Mouse (Mus musculus) cerebellum, adult 2 months (tissue): ENCODE measurements at regions not wholly inside any gene's neighbourhood (a gene's known extent, or its start where the extent isn't known, plus 50 kb on each side); places are given as distances from the start of the nearest gene placed in this dataset.

ENCODE experiments used
- CTCF ChIP-seq: fragments of 200-500 bp; IDR thresholded peaks from 2 replicates; pipeline ENCODE4 v1.5.1; 2011; ENCODE audit warnings: low read depth, mild to moderate bottlenecking, control low read depth, low read length, moderate library complexity, borderline replicate concordance; ENCODE audit not compliant: insufficient read depth
- POLR2A ChIP-seq: fragments of 200-500 bp; IDR thresholded peaks from 2 replicates; pipeline ENCODE4 v1.6.1; 2011; ENCODE audit warnings: low read length, control low read depth, borderline replicate concordance; ENCODE audit not compliant: insufficient read depth

DNA sequence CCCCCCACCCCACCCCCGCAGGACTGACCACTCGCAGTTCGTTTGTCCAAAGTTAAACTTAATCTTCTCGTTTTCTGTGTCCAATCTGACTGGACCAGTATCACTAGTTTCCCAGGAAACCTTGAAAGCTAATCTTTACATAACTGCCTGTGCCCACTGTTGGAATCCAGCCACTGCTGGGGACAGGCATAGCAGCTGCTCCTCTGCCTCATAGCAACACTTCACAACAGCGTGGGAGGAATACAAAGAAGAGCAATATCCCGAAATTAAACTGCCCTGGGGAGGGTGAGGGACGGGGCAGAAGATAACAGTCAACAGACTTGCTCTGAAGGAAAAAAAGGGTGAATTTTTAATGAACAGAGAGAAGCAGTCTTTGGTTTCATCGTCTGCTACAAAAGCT is 456.8 kb downstream of the Kcnj2 start:
- TF ChIP-seq POLR2A = no peak
- no peak for TF ChIP-seq CTCF
